In genomic region chr10:130280066-130280465, GRCm38 (mm10) we compare ENCODE assay signal across 8 mouse cellular contexts. TPM values are rescaled to one million over a fixed set of nuclear protein-coding genes. Genes with fewer than 3 reads are reported as not detected.
DNase-seq lines count a peak whose midpoint lies in the region; ATAC-seq lines count a peak whose summit lies in the region.

TSS of gene Neurod4 (minus strand) at chr10:130280240.

- H3K36me3 ChIP-seq in hindbrain, embryonic 14.5 days (replicated peaks; ENCODE audit: control insufficient read depth, insufficient read depth), result no peaks in the 10 kb centered on the region
- no peaks in the 10 kb centered on the region for H3K36me3 ChIP-seq in stomach, embryonic 15.5 days

- 0 out of 2 replicates have a peak, but pooled peaks cover 4% of the 10 kb centered on the region for H3K4me1 ChIP-seq in hindbrain, embryonic 14.5 days (replicated peaks; ENCODE audit: control insufficient read depth, insufficient read depth, low read length)
- H3K4me1 ChIP-seq in stomach, embryonic 15.5 days, result no peaks in the 10 kb centered on the region

- no peak within 1 kb of the TSS for H3K27ac ChIP-seq in hindbrain, embryonic 14.5 days
- H3K27ac ChIP-seq in stomach, embryonic 15.5 days, result no peak within 1 kb of the TSS

- no peaks in the 10 kb centered on the region for H3K9me3 ChIP-seq in hindbrain, embryonic 14.5 days (ENCODE audit: control insufficient read depth, low read length)
- H3K9me3 ChIP-seq in stomach, embryonic 15.5 days, result no peaks in the 10 kb centered on the region

- intact Hi-C loops in left cerebral cortex, postnatal 4 days (cut with DNase I), result no loop called here

- peak; percentile 61; the same call in 1 of the 2 replicates for ATAC-seq in hindbrain, embryonic 14.5 days (ENCODE audit: low FRiP score)
- peak; percentile 79 for ATAC-seq in stomach, embryonic 15.5 days (ENCODE audit: insufficient read depth, low FRiP score, low read depth)
- ATAC-seq in activated CD4-positive, CD25-positive, alpha-beta regulatory T cell, adult 4 months, result no peak

- WGBS in hindbrain, embryonic 14.5 days, result 3% methylated on average over 7 of the region's 7 CpGs
- WGBS in stomach, embryonic 15.5 days, result 0% methylated on average over 7 of the region's 7 CpGs

- H3K27me3 ChIP-seq in hindbrain, embryonic 14.5 days (ENCODE audit: control insufficient read depth, insufficient read depth, low read length), result no peaks in the 10 kb centered on the region
- H3K27me3 ChIP-seq in stomach, embryonic 15.5 days (replicated peaks), result no peaks in the 10 kb centered on the region

- H3K9ac ChIP-seq in hindbrain, embryonic 14.5 days, result no peak within 1 kb of the TSS
- no peak within 1 kb of the TSS for H3K9ac ChIP-seq in stomach, embryonic 15.5 days

- H3K4me2 ChIP-seq in hindbrain, embryonic 14.5 days (replicated peaks), result peak within 1 kb of the TSS; percentile 27
- no peak within 1 kb of the TSS for H3K4me2 ChIP-seq in stomach, embryonic 15.5 days

- DNase-seq in left cerebral cortex, postnatal 4 days, result peak; percentile 79
- no peak for DNase-seq in left cerebral cortex, adult 11 months (ENCODE audit: low spot score)
- DNase-seq in embryo, embryonic 10 days (ENCODE audit: low spot score), result peak; percentile 83
- DNase-seq in hindbrain, embryonic 14.5 days (ENCODE audit: low spot score), result peak; percentile 50
- DNase-seq in lung, postnatal 10 days, result peak; percentile 25
- no peak for DNase-seq in thymus, postnatal 36 days

- H3K4me3 ChIP-seq in hindbrain, embryonic 14.5 days (replicated peaks; ENCODE audit: low read length), result no peak within 1 kb of the TSS
- no peak within 1 kb of the TSS for H3K4me3 ChIP-seq in stomach, embryonic 15.5 days (replicated peaks)

RNA-seq across cellular contexts. Expression of gene Neurod4, which starts in this region (rescaled TPM):
- total RNA-seq in left cerebral cortex, postnatal 4 days (2021), result not detected
- polyA plus RNA-seq in hindbrain, embryonic 14.5 days (2014; fragmentation: Nextera tagmentation; extraction: Ambion mirVana), result 1.2 and 2.1 TPM in 2 replicates
- 0.08 and 0.13 TPM in 2 replicates for polyA plus RNA-seq in stomach, embryonic 15.5 days (2015; fragmentation: Nextera tagmentation; extraction: Ambion mirVana)
- under 1 TPM in 1 of 2 experiments, not detected in 1; 0.14 TPM for polyA plus RNA-seq in activated CD4-positive, CD25-positive, alpha-beta regulatory T cell, adult 4 months (2017; shearing (Covaris generic))

Comparison
In these comparisons a context has a peak if more than half of its experiments do, and no peak if none do; other contexts are left out.
1. Peak in DNase-seq in left cerebral cortex, postnatal 4 days; RNA of the gene not detected or under 1 TPM.
2. Peak in ATAC-seq in stomach, embryonic 15.5 days; RNA of the gene not detected or under 1 TPM.
3. DNase-seq: peak in embryo, embryonic 10 days (single experiment), hindbrain, embryonic 14.5 days (single experiment) and lung, postnatal 10 days (single experiment); none in left cerebral cortex, adult 11 months (single experiment) and thymus, postnatal 36 days (0 of 2).